Mouse (Mus musculus): ENCODE measurements around the gene Adat1.
A peak's percentile ranks its signal among the peaks of the same experiment; 100 is the strongest.
"Not testable (repeated sequence)": the region's sequence is repeated elsewhere in the genome, so short reads cannot be mapped to it uniquely, and the experiment has no call there.

The Adat1 gene

GRCm38 (mm10) chr8:111938076-111938985 is 53.8 kb downstream of the Adat1 start:
- not testable (repeated sequence) for DNase-seq (ENCODE audit: extremely low spot score)

DNA sequence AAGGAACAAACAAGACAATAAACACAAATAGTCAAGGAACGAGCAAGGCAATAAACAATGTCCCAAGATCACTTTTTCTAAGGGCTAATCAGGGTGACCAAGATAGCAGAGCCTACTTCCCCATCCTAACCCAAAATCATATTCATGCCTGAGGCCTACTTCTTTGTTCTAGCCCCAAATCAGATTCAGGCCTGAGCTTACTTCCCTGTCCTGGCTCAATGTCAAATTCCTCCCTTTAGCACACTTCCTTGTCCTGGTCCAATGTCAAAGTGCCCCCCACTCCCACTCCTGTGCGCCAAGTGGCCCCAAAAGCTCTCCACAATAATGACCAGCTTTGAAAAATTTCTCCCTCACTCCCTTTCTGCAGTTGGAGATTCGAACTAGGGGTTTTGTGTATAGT is 54.9 kb downstream of the Adat1 start:
- no peak for DNase-seq (ENCODE audit: extremely low spot score)

GRCm38 (mm10) chr8:111934201-111934600 is 57.9 kb downstream of the Adat1 start:
- DNase-seq (ENCODE audit: extremely low spot score), result no peak

- DNase-seq (ENCODE audit: extremely low spot score), result peak; percentile 91
Measured at GRCm38 (mm10) chr8:111933348-111934076, 58.6 kb downstream of the Adat1 start, which contains the start of gene Tmem231. Tmem231 (minus strand) TSS chr8:111933881.

DNA sequence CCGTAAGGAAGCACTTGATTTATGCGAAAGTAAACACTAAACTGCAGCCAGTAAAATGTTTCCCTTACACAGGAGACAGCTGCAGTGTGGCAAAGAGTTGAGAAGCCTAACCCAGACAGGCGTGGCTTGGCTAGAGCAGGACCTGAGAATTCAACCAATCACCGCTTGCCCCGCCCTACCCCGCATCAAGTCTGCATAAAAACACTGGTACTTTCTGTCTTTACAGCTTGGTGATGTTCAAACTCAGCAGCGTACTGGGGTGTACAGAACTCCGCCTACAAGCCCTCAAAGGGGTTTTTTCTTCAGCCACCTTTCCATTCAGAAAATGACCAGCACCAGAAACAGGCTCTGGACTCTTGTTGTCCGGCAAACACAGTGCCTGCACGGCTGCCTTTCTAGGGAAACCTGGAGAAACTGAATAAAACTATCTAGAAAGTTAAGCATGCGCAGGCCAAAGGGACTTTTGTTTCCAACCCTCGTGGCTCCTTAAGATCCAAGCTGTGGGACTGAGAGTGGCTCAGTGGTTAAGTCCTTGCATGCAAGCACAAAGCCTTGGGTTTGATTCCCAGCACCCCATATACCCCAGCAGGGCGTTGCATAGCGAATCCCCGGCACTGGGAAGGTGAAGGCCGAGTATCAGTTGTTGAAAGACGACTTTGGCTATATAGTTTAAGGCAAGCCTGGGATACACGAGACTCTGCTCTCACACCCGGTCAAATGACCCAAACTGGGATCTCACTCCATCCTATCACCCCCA is 59.3 kb downstream of the Adat1 start:
- DNase-seq (ENCODE audit: extremely low spot score), result peak; percentile 36

GRCm38 (mm10) chr8:111931721-111932120 is 60.4 kb downstream of the Adat1 start:
- no peak for DNase-seq (ENCODE audit: extremely low spot score)

DNA sequence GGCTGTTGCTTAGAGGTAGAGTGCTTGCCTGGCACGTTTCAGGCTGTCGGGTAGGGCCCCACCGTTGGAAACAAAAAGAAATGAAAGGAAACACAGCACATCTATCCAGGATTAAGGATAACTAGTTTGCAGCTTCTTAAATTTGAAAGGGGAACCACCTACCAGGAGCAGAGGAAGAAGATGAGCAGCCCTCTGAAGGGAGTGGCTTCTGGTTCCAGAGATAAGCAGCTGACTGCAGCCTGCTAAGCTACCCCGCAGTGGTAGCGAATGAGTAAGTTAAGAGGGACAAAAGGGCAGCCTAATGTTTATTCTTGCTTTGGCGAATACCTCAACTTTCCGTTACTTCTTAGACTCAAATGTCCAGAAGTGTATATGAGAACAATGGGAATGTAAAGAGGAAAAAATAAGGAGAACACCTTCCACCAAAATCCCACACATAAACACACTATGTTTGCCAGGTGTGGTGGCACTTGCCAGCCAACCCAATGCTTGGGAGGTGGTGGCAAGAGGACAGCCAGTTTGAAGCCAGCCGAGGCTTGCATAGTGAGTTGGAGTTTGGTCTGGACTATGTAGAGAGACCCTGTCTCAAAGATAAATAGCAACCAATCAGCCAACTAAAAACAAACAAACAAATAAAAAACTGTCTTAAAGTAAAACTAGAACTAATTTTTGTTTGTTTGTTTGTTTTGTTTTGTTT is 62.3 kb downstream of the Adat1 start:
- no peak for DNase-seq (ENCODE audit: extremely low spot score)

DNA sequence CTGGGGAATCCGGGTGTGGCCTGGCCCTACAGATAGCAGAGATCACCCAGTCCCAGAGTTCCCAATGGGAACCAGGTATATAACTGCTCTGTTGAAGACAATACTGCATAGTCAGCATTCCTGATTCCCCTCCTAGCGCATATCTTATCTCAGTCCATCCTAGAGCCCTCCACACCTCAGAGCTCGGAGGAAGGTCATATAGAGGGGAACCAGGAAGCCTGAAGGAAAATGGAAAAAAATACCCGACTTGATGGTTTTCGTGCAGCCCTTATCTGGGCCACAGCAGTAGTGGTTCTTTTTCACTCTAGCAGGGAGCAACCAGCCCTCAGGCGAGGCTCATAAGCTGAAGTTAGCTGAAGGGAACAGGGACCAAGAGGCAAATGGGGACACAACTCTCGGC is 67.1 kb downstream of the Adat1 start:
- no peak for DNase-seq (ENCODE audit: extremely low spot score)

- no peak for DNase-seq (ENCODE audit: extremely low spot score)
Measured at GRCm38 (mm10) chr8:111923383-111923804, 68.7 kb downstream of the Adat1 start.

- DNase-seq (ENCODE audit: extremely low spot score), result no peak
Measured at GRCm38 (mm10) chr8:111920971-111921370, 71.1 kb downstream of the Adat1 start.

GRCm38 (mm10) chr8:111919663-111920062 is 72.4 kb downstream of the Adat1 start:
- no peak for DNase-seq (ENCODE audit: extremely low spot score)

All from embryo, embryonic 9.5 days (tissue).